Mouse (Mus musculus): ENCODE measurements around the gene Alkbh6.

DNA sequence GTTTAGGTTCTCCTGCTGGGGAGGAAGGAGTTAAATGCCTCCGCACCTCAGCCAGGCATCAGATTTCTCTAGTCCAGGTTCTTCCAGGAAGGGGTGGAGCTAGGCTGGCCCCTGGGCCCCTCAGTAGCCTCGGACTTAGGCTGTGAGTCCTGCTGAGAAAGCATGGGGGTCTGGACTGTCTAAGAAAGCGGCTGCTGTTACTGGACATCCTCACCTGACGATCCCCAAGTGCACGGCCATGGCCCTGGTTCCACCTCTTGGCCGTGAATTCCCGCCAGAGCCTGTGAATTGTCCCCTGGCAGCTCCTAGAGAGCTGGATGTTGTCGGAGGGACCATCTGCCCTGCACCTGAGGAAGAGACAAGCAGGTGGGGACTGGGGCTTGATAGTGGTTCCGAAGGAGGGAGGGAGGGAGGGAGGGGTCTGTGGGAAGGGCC lies 6.2 kb downstream of the Alkbh6 start, which contains the start of gene Syne4:
- TF ChIP-seq CTCF (IDR thresholded peaks at IDR 0.05; ENCODE audit: control insufficient read depth, insufficient read depth, low read length) (no peak), POLR2A (IDR thresholded peaks at IDR 0.05; ENCODE audit: borderline replicate concordance, control insufficient read depth, low read depth, low read length) (no peak)
